Mouse (Mus musculus): ENCODE measurements at regions not wholly inside any gene's neighbourhood (a gene's known extent, or its start where the extent isn't known, plus 50 kb on each side); places are given as distances from the start of the nearest gene placed in this dataset.
A peak's percentile ranks its signal among the peaks of the same experiment; 100 is the strongest.

DNA sequence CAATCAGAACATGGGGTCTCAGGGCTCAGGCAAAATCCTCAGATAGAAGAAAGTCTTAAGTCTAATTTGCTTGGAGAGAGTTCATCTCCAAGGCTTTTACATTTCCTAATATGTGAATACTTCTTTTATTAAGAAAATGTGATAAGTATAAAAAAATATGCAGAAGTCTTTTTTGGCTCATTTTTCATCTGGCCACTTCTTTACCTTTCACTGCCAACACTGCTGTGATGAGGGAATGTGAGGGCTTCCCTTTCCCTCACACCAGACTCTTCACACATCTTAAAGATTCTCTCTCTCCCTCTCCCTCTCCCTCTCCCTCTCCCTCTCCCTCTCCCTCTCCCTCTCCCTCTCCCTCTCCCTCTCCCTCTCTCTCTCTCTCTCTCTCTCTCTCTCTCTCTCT is 60.0 kb upstream of the Frmd4a start:
- H3K4me3 ChIP-seq = no peak overlapping the region
- peaks cover 5% of the 10 kb centered on the region; the same call in 1 of the 2 replicates for H3K9me3 ChIP-seq (replicated peaks)
- no peak for DNase-seq (ENCODE audit: low spot score)
- H3K27ac ChIP-seq (replicated peaks) = no peak overlapping the region
- peaks cover 9% of the 10 kb centered on the region for H3K27me3 ChIP-seq (ENCODE audit: low read depth, poor library complexity, severe bottlenecking)
- 0 out of 2 replicates have a peak, but pooled peaks cover 5% of the 10 kb centered on the region for H3K4me1 ChIP-seq
- H3K36me3 ChIP-seq = no peaks in the 10 kb centered on the region

DNA sequence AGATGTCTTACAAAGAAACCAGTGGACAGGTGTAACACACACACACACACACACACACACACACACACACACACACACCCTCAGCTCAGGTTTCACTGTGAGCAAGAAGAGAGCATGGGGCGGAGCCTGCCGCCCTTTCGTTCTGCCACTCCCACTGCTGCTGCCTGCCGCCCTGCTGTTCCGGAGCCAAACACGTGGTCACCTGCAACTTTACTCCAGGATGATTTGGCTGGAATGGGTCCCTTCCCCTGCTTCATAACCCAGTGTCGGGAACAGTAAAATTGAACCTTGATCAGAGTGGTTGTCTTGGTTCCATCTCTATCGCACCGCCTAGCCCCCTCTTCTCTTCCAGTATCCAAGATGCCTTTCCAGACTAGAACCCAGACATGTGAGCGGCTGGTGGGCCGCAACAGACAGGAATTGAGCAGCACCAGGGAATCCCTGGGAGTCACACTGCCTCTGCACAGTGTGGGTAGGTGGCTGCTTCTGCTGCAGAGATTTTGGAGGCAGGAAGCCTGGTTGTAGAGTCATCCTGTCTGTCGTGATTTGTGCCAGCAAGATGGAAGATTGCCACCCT is 59.4 kb upstream of the Frmd4a start:
- H3K27me3 ChIP-seq (ENCODE audit: low read depth, poor library complexity, severe bottlenecking) = peaks cover 9% of the 10 kb centered on the region
- H3K9me3 ChIP-seq (replicated peaks) = peaks cover 5% of the 10 kb centered on the region; the same call in 1 of the 2 replicates
- no peak overlapping the region for H3K27ac ChIP-seq (replicated peaks)
- H3K4me1 ChIP-seq = 0 out of 2 replicates have a peak, but pooled peaks cover 5% of the 10 kb centered on the region
- peak overlapping the region; percentile 30 for H3K4me3 ChIP-seq
- no peaks in the 10 kb centered on the region for H3K36me3 ChIP-seq
- WGBS = 32% methylated on average over 12 of the region's 12 CpGs
- no peak for DNase-seq (ENCODE audit: low spot score)

- 86% methylated on average over 4 of the region's 4 CpGs for WGBS
- H3K36me3 ChIP-seq = no peaks in the 10 kb centered on the region
- H3K27me3 ChIP-seq (ENCODE audit: low read depth, poor library complexity, severe bottlenecking) = peaks cover 13% of the 10 kb centered on the region
- no peak overlapping the region for H3K27ac ChIP-seq (replicated peaks)
- 0 out of 2 replicates have a peak, but pooled peaks cover 5% of the 10 kb centered on the region for H3K4me1 ChIP-seq
- H3K4me3 ChIP-seq = no peak overlapping the region
- H3K9me3 ChIP-seq (replicated peaks) = peaks cover 5% of the 10 kb centered on the region; the same call in 1 of the 2 replicates
- DNase-seq (ENCODE audit: low spot score) = no peak
Measured at GRCm38 (mm10) chr2:3958711-3959110, 58.8 kb upstream of the Frmd4a start.

GRCm38 (mm10) chr2:3959181-3959580 is 58.3 kb upstream of the Frmd4a start:
- Histone ChIP-seq H3K4me1 (0 out of 2 replicates have a peak, but pooled peaks cover 5% of the 10 kb centered on the region), H3K9me3 (replicated peaks) (peaks cover 5% of the 10 kb centered on the region; the same call in 1 of the 2 replicates), H3K27me3 (ENCODE audit: low read depth, poor library complexity, severe bottlenecking) (peaks cover 13% of the 10 kb centered on the region), H3K4me3 (no peak overlapping the region), H3K27ac (replicated peaks) (no peak overlapping the region), H3K36me3 (no peaks in the 10 kb centered on the region)
- no peak for DNase-seq (ENCODE audit: low spot score)
- 93% methylated on average over 1 of the region's 1 CpGs for WGBS

DNA sequence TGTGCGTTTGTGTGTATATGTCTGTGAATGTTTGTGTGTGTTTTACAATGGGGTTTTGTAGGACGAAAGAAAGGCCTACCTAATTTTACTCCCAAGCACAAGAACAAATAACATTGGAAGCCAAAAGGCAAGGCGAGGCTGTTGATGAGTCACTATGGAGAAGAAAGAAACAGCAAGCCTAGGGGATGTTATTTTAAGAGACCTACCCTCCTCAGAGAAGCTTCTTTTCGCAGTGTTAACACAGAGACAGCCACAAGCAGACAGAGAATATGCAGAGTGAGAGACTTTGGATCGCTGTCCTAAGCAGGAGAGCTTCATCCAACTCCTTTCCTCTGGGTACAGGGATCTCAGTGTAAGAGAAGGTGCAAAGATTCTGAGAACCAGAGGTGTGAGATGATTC is 57.3 kb upstream of the Frmd4a start:
- Histone ChIP-seq H3K9me3 (replicated peaks) (peaks cover 5% of the 10 kb centered on the region; the same call in 1 of the 2 replicates), H3K4me3 (no peak overlapping the region), H3K4me1 (0 out of 2 replicates have a peak, but pooled peaks cover 5% of the 10 kb centered on the region), H3K36me3 (no peaks in the 10 kb centered on the region), H3K27me3 (ENCODE audit: low read depth, poor library complexity, severe bottlenecking) (peaks cover 13% of the 10 kb centered on the region), H3K27ac (replicated peaks) (no peak overlapping the region)
- no peak for DNase-seq (ENCODE audit: low spot score)
- 88% methylated on average over 5 of the region's 5 CpGs for WGBS

DNA sequence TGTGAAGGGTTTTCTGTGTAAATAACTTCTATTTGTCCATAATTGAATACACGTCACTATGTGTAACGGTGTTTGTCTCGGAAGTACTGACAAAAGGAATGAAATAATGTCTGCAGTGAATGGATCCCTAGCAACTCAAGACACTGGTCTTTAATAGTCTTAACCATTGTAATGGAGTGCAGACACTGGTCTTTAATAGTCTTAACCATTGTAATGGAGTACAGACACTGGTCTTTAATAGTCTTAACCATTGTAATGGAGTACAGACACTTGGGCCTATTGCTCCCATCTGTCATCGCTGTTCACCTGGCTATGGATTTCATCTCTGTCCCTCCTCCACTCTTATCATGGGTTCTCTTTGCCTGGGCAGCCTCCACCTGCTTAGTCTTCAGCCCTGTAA is 53.2 kb upstream of the Frmd4a start:
- no peaks in the 10 kb centered on the region for H3K9me3 ChIP-seq (replicated peaks)
- DNase-seq (ENCODE audit: low spot score) = no peak
- H3K27ac ChIP-seq (replicated peaks) = no peak overlapping the region
- no peaks in the 10 kb centered on the region for H3K4me1 ChIP-seq
- 88% methylated on average over 4 of the region's 4 CpGs for WGBS
- H3K36me3 ChIP-seq = no peaks in the 10 kb centered on the region
- H3K4me3 ChIP-seq = no peak overlapping the region
- peaks cover 5% of the 10 kb centered on the region; the same call in 1 of the 2 replicates for H3K27me3 ChIP-seq (ENCODE audit: low read depth, poor library complexity, severe bottlenecking)

Data from midbrain, embryonic 10.5 days (tissue).